Mouse (Mus musculus) inflammation-experienced regulatory T-cells, adult 16 weeks (primary cell): ENCODE measurements around the gene Me1. TPM values are rescaled to one million over a fixed set of nuclear protein-coding genes. Genes with fewer than 3 reads are reported as not detected.

Experiments
- polyA plus RNA-seq: library from polyadenylated mRNA; unstranded; fragments of 100-300 nt; shearing (Covaris generic); gene quantifications from one replicate; pipeline ENCODE4 v1.2.1, GENCODE M21; 2017

Me1 gene
- not detected for polyA plus RNA-seq

GRCm38 (mm10) chr9:86695818-86696261 lies at the start of gene Me1:
Gene Me1, minus strand, starts transcription at chr9:86695953.

GRCm38 (mm10) chr9:86742959-86743911 lies 47.5 kb upstream of the Me1 start, which contains the start of gene Prss35:
Gene Prss35, plus strand, starts transcription at chr9:86743649.

GRCm38 (mm10) chr9:86571540-86572135 lies 124.1 kb downstream of the Me1 start, which contains the start of the genes Pgm3 and Rwdd2a:
Gene Pgm3, minus strand, starts transcription at chr9:86571842.
Gene Rwdd2a, plus strand, starts transcription at chr9:86571991.

Other genes starting within 250 kb of the Me1 start
- 4.5 TPM for gene Ube2cbp, start 231.0 kb downstream of the Me1 start, polyA plus RNA-seq
- gene Dop1a, start 228.8 kb downstream of the Me1 start, polyA plus RNA-seq: 43.4 TPM
- gene Pgm3, start 124.1 kb downstream of the Me1 start, polyA plus RNA-seq: 24.2 TPM
- gene Rwdd2a, start 124.0 kb downstream of the Me1 start, polyA plus RNA-seq: 6.1 TPM
- gene Prss35, start 47.7 kb upstream of the Me1 start, polyA plus RNA-seq: not detected
- not detected for gene Snap91, start 184.7 kb upstream of the Me1 start, polyA plus RNA-seq